Mouse (Mus musculus) E14TG2a.4 (cell line): ENCODE measurements around the gene Pex5l.

Experiments
- CTCF ChIP-seq: conservative IDR thresholded peaks from 2 replicates; pipeline ENCODE4 v1.5.1; 2014; ENCODE audit warnings: low read length
- NANOG ChIP-seq: IDR thresholded peaks from 2 replicates; pipeline ENCODE4 v1.6.1; 2014; ENCODE audit warnings: borderline replicate concordance, low read length, mixed read lengths

GRCm38 (mm10) chr3:33124796-33125195 lies 18.3 kb downstream of the Pex5l start:
- no peak for TF ChIP-seq CTCF
- TF ChIP-seq NANOG, result no peak
